Mouse (Mus musculus) kidney, adult 10 weeks (tissue): ENCODE data around the gene Tll2. TPM values are rescaled to one million over a fixed set of nuclear protein-coding genes. Genes with fewer than 3 reads are reported as not detected.

Source experiments
- polyA plus RNA-seq: library from polyadenylated mRNA; stranded (reverse); fragments of 350-450 nt; fragmentation: Illumina TruSeq; extraction: RNeasy Lipid Tissue Mini Kit (QIAGEN cat#74804); gene quantifications from one replicate; pipeline ENCODE4 v1.2.3, GENCODE M21; 2014; ENCODE audit warnings: low read depth, low replicate concordance

Tll2 gene
- polyA plus RNA-seq: not detected

DNA sequence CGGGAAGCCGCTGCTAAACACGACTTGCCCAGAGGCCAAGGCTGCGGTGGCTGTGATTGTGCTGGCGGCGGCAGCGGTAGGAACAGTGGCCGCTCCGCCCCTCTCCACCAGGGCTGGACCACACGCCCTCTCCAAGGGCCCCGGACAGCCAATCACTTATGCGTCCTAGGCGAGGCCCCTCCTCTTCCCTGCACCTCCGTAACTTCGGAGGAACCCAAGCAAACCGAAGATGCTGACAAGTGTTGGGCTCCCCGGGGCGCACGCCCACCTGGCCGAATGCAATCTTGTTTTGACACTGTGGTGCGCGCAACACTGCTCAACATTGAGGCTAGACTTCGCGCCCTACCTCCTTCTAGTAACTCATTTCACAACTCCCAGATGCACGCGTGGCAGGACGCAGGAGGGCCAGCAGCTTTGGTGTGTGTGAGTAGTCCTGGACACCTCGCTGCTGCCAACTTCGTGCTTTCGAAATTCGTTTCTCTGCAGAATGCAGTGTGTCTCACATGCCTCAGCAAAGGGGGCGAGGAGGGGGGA is at the start of gene Tll2:
Tll2 (minus strand) TSS at position 25 of the 534 bp plus-strand sequence.

GRCm38 (mm10) chr19:41076906-41077305 is 129.7 kb downstream of the Tll2 start, which contains the start of gene Opalin:
Gene Opalin, minus strand, starts transcription at chr19:41077113.

Other genes with a start within 250 kb of the Tll2 start
- 18.2 TPM for gene Blnk, start 212.3 kb downstream of the Tll2 start, polyA plus RNA-seq
- gene Dntt, start 177.6 kb downstream of the Tll2 start, polyA plus RNA-seq: not detected
- not detected for gene Opalin, start 129.7 kb downstream of the Tll2 start, polyA plus RNA-seq
- 650 TPM for gene Tm9sf3, start 57.2 kb upstream of the Tll2 start, polyA plus RNA-seq
- 1.5 TPM for gene Pik3ap1, start 178.3 kb upstream of the Tll2 start, polyA plus RNA-seq